Mouse (Mus musculus) ES-Bruce4 (cell line): ENCODE data around the gene Sec22c. TPM values are rescaled to one million over a fixed set of nuclear protein-coding genes. Genes with fewer than 3 reads are reported as not detected.

ENCODE experiments used
- H3K27ac ChIP-seq: 2 replicates; pipeline ENCODE4 v1.5.1; 2012; ENCODE audit warnings: low read length, inconsistent platforms; ENCODE audit not compliant: insufficient read depth
- H3K27me3 ChIP-seq: 2 replicates; pipeline ENCODE4 v1.6.1; 2012; ENCODE audit warnings: mild to moderate bottlenecking, low read length, inconsistent platforms; ENCODE audit not compliant: control insufficient read depth, poor library complexity, insufficient read depth, severe bottlenecking
- H3K36me3 ChIP-seq: 2 replicates; pipeline ENCODE4 v1.6.1; 2012; ENCODE audit warnings: inconsistent platforms, mild to moderate bottlenecking, low read length, moderate library complexity; ENCODE audit not compliant: control insufficient read depth, poor library complexity, insufficient read depth, severe bottlenecking
- H3K4me1 ChIP-seq: one replicate; pipeline ENCODE4 v1.8.1; 2011; ENCODE audit warnings: low read length; ENCODE audit not compliant: control insufficient read depth, insufficient read depth
- H3K4me3 ChIP-seq: 2 replicates; pipeline ENCODE4 v1.5.1; 2011; ENCODE audit warnings: low read depth, mild to moderate bottlenecking, low read length
- H3K9ac ChIP-seq: 2 replicates; pipeline ENCODE4 v1.6.1; 2012; ENCODE audit warnings: low read depth, mild to moderate bottlenecking, inconsistent platforms; ENCODE audit not compliant: poor library complexity, severe bottlenecking
- H3K9me3 ChIP-seq: replicated peaks from 2 replicates; pipeline ENCODE4 v1.6.1; 2012; ENCODE audit warnings: mild to moderate bottlenecking, low read length, inconsistent platforms; ENCODE audit not compliant: control insufficient read depth, poor library complexity, insufficient read depth, severe bottlenecking
- CTCF ChIP-seq: IDR thresholded peaks from one replicate; pipeline ENCODE4 v1.8.1; 2011; ENCODE audit warnings: low read depth, low read length
- EP300 ChIP-seq: IDR thresholded peaks from 2 replicates; pipeline ENCODE4 v1.6.1; 2011; ENCODE audit warnings: low read depth, low read length; ENCODE audit not compliant: insufficient read depth
- POLR2A ChIP-seq: IDR thresholded peaks from one replicate; pipeline ENCODE4 v1.8.1; 2011; ENCODE audit warnings: low read length; ENCODE audit not compliant: insufficient read depth
- polyA plus RNA-seq: library from polyadenylated mRNA; stranded (reverse); fragments of >200 nt; gene quantifications from 2 replicates; pipeline ENCODE4 v1.2.4, GENCODE M21; 2011; ENCODE audit warnings: low read depth; ENCODE audit not compliant: missing spikeins, insufficient read depth, insufficient read length

Sec22c gene
- polyA plus RNA-seq, 1 experiment: 10.3 TPM

- no peaks in the 10 kb centered on the region for H3K36me3 ChIP-seq
- no peak overlapping the region for H3K27ac ChIP-seq
- no peaks in the 10 kb centered on the region for H3K9me3 ChIP-seq
- no peaks in the 10 kb centered on the region for H3K4me1 ChIP-seq
- TF ChIP-seq CTCF: no peak
- no peak for TF ChIP-seq POLR2A
- TF ChIP-seq EP300: no peak
- no peak overlapping the region for H3K4me3 ChIP-seq
- H3K27me3 ChIP-seq: no peaks in the 10 kb centered on the region
- no peak overlapping the region for H3K9ac ChIP-seq
Measured at GRCm38 (mm10) chr9:121630627-121631026, 74.7 kb downstream of the Sec22c start.

Other genes with a start within 250 kb of the Sec22c start
- 1.3 TPM in 1 of 2 replicates, not detected in the other for gene Cck, start 209.8 kb downstream of the Sec22c start, polyA plus RNA-seq
- gene Lyzl4, start 63.4 kb downstream of the Sec22c start, polyA plus RNA-seq: not detected in 2 replicates
- 0.23 and 0.28 TPM in 2 replicates for gene Vipr1, start 62.8 kb downstream of the Sec22c start, polyA plus RNA-seq
- 51.6 and 51.9 TPM in 2 replicates for gene Ss18l2, start 4.8 kb upstream of the Sec22c start, polyA plus RNA-seq
- gene Nktr, start 13.7 kb upstream of the Sec22c start, polyA plus RNA-seq: 109 and 117 TPM in 2 replicates
- 5.9 and 6.5 TPM in 2 replicates for gene Zfp651, start 53.8 kb upstream of the Sec22c start, polyA plus RNA-seq
- gene Klhl40, start 72.1 kb upstream of the Sec22c start, polyA plus RNA-seq: 0.27 TPM in 1 of 2 replicates, not detected in the other
- gene Hhatl, start 87.0 kb upstream of the Sec22c start, polyA plus RNA-seq: not detected in 2 replicates
- 0.68 and 0.85 TPM in 2 replicates for gene Ccdc13, start 134.0 kb upstream of the Sec22c start, polyA plus RNA-seq
- 76.5 and 78.5 TPM in 2 replicates for gene Higd1a, start 152.9 kb upstream of the Sec22c start, polyA plus RNA-seq
- not detected in 2 replicates for gene Ackr2, start 192.9 kb upstream of the Sec22c start, polyA plus RNA-seq
- gene Cyp8b1, start 210.8 kb upstream of the Sec22c start, polyA plus RNA-seq: not detected in 2 replicates
- not detected in 2 replicates for gene Fam198a, start 245.5 kb upstream of the Sec22c start, polyA plus RNA-seq